Mouse (Mus musculus) kidney, adult 8-10 months (tissue): ENCODE results near the gene Tekt5.

ENCODE experiments used
- DNase-seq, 2 experiments: peaks; one replicate each; pipeline ENCODE4 v3.0.0; 2022

Gene Tekt5

GRCm38 (mm10) chr16:10377286-10377685 is 18.0 kb downstream of the Tekt5 start:
- DNase-seq: no peak

DNA sequence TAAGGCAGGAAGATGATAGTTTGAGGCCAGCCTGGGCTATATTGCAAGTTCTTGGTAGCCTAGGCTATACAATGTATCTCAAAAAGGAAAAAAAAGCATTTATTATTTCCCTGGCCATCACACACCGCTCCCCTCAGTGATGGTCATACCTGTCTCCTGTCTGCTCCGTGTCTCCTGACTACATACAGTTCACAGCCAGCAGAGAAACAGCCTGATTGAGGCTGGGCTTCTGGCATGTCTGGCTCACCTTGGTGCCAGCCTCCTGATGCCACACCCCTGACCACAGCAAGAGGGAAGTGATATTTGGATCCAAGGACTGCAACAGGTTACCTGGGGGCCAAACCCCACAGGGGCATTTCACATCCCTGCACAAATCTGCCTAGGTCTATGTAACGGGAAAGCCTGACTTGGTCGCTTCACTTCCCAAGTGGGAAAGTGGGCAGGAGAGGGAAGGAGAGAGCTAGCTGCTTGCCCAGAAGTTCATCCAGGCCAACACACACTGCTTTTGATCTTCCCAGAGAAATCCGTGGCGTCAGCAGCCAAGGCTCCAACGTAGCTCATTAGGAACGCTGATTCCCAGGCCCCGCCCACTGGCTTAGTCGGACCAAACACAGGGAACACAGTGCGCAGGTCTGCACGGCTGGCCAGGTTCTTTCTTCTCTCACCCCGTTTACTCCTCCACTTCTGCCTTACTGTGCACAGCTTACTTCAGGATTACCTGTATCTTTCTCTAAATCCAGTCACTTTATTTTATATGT is 20.9 kb downstream of the Tekt5 start:
- peak; percentile 14 to 20 for DNase-seq

GRCm38 (mm10) chr16:10372372-10372771 is 22.9 kb downstream of the Tekt5 start:
- DNase-seq: no peak

GRCm38 (mm10) chr16:10369996-10370395 is 25.3 kb downstream of the Tekt5 start:
- DNase-seq: no peak

DNA sequence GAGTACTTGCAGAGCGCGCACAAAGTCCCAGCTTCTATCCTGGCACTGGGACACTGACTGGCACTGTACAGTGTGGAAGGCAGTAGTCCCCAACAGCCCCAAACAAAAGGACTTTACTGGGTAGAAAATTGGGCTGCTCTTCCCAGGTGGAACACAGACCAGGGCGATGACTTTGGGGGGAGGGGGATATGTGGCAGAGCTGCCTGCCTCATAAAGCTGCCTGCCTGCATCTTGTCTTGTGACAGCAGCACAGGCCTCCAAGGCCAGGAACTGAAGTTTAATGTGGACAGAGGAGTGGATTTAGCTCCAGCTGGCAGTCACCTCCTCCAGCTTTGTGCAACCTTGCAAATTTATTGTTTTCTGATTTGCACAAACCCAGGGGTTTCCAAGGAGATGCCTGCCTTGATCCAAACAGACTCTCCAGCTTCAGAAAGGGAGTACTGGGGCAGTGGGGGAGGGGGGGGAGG is 25.8 kb downstream of the Tekt5 start:
- DNase-seq: no peak

- no peak for DNase-seq
Measured at GRCm38 (mm10) chr16:10366240-10367217, 28.8 kb downstream of the Tekt5 start.

- no peak for DNase-seq
Measured at GRCm38 (mm10) chr16:10365796-10366195, 29.5 kb downstream of the Tekt5 start.

- no peak for DNase-seq
Measured at GRCm38 (mm10) chr16:10363061-10363460, 32.2 kb downstream of the Tekt5 start.

DNA sequence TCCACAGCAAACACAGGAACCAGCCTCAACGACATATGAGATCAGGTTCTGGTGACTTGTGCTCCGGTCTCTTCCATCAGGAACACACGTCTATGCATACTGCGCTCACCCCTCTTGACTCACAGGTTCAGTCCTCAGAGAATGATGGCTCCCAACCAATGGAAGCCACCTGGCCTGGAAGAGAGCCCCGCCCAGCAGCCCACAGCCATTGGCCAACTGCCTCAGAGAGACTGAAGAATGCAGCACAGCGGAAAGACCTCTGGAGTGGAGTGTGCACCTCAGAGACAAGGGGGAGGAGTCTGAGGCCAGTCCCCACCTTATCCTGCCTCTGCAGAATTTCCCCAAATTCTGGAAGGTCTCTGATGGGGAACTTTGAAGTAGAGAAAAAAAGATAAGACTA is 36.0 kb downstream of the Tekt5 start:
- no peak for DNase-seq

GRCm38 (mm10) chr16:10358010-10358934 is 37.0 kb downstream of the Tekt5 start:
- peak; percentile 12 to 22 for DNase-seq

- DNase-seq: no peak
Measured at GRCm38 (mm10) chr16:10355004-10355403, 40.3 kb downstream of the Tekt5 start.

DNA sequence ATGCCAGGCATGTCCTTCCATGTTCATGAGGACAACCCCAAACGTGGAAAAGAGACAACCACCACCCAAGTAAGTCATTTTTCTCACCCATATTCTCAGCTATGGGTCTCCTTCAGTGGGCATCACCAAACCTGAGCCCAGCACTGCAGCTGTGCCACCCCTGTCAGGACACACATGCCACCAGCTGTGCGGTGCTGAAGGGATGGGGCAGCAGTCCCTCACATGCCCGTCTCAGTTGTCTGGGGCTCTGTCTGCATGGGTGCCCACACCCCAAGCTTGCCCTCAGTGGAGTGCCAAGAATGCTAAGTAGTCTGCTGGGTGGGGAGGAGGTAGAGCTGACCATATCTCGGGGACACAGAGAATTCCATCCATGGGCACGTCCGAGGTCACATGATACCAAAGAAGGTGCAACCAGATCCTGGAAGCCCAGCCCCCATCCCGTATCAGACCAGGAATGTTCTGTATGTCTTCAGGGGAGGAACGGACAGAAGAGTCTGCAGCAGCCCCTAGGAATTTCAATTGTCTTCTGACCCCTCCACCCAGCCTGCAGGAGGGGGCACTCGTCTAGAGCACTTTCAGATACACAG is 44.1 kb downstream of the Tekt5 start:
- DNase-seq: no peak

- no peak for DNase-seq
Measured at GRCm38 (mm10) chr16:10349876-10350275, 45.4 kb downstream of the Tekt5 start.

- DNase-seq: no peak
Measured at GRCm38 (mm10) chr16:10349436-10349835, 45.9 kb downstream of the Tekt5 start.

DNA sequence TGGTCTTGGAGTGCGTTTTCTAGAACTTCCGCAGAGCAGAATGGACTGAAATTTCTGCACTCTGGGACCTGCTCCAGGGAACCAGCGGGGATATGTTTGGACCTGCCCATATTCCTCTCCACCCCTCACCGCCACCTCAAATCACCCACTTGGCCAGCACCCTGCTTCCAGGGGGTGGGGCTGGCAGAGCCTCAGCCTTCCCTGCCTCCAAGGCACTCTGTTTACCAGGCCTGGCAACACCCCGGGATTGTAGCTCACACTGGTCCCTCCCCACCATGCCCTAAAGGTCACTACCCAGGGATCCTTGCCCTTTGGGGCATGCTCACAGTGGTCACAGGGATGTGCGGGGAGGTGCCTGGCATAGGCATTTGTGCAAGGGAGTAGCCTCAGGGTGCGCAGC is 47.7 kb downstream of the Tekt5 start:
- DNase-seq: no peak

- DNase-seq: no peak
Measured at GRCm38 (mm10) chr16:10341110-10341509, 54.2 kb downstream of the Tekt5 start.

DNA sequence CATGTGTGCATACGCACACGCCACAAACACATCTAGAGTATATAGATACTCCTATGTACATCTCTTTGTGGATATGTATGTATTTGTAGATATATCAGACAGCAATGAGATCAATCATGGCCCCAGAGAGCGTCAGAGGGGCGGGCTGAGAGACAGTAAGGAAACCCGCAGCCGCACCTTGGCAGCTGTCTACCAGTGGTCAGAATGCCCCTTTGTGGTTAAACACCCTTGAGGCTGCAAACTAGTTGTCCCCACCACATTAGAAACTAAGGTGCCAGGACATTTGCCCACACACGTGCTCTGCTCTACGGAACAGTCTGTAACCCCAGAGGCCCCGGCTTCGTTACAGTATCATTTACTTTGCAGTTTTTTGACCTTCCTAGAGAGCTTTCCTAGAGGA is 55.4 kb downstream of the Tekt5 start:
- no peak for DNase-seq

GRCm38 (mm10) chr16:10338601-10339000 is 56.7 kb downstream of the Tekt5 start:
- DNase-seq: no peak

DNA sequence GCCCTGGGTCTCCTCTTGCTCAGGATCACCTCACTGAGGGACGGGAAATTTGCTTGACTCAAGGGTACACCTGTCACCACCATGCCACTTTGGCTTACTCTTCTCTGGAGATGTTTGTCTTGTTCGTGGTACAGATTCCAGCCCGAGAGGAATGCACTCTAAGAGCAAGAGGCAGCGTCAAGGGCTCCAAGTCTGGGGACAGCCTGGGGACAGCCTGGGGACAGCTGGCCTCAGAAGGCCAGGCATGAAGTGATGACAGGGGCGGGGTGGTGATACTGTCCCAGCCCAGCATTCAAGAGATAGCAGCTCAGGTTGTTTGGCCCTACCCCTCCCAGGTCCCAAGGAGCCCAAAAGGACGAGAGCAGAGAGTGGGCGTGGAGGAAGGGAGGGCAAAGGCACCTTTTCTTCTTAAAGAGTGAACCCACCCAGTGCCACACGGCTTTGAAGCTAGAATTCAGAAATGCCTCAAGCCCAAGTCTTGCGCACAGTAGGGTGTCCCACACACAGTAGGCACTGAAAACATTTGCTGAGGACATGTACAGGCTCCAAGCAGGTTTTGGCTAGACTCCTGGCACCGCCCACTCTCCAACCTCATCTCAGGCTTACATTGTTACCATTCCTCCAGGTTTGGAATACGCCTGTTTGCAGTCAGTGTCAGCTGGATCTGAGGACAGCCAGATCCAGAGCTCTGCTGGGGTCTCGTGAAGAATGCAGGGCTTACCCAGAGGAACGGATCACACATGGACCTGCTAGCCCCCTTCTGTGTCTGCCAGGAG is 57.7 kb downstream of the Tekt5 start:
- no peak for DNase-seq

GRCm38 (mm10) chr16:10336454-10337421 is 58.6 kb downstream of the Tekt5 start:
- no peak for DNase-seq
